Mouse (Mus musculus) mesoderm, embryonic 11.5 days (tissue): Measurements from ENCODE around the gene Adamts10.
A peak's percentile ranks its signal among the peaks of the same experiment; 100 is the strongest.

ENCODE experiments used
- DNase-seq: peaks from one replicate; pipeline ENCODE4 v3.0.0-alpha.2; 2012; ENCODE audit warnings: low read depth, low spot score

The Adamts10 gene

DNA sequence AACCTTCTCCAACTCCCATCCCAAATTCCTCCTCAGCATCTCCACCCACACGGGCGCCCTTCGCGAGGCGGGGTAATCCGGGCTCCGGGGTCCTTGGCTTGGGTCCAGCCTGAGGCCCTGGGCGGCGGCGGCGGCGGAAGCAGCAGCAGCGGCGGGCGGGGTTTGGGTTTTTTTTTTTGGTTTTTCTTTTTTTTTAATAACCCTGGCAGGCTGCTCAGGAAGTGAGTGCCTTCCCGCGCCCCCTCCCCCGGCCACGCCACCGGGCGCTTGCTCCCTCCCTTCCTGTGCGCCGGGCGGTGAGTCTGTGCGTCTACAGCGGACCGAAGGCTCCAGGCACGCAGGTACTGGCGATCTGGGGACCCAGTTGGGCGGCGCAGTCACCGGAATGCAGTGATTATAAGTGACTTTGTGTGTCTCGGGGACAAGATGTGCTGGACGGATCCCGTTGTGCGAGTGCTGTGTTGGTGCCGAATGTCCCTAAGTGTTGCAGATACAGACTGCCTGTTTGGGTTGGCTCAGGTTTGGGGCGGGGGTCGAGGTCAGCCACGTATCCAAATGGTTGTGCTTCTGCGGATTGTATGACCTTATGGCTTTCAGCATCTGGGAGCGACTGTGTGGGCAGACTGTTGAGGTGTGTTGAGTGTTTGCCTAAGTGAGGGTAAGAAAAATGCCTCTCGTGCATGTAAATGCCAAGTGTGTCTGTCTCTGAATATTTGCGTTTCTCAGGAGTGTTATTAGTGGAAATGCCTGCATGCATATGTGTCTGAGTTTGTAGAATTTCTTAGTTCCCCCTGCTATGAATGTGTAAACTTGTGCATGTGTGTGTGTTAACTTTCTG is at the start of gene Adamts10:
TSS of gene Adamts10 (plus strand) at position 287 of the 838 bp plus-strand sequence.
- peak; percentile 81 for DNase-seq

DNA sequence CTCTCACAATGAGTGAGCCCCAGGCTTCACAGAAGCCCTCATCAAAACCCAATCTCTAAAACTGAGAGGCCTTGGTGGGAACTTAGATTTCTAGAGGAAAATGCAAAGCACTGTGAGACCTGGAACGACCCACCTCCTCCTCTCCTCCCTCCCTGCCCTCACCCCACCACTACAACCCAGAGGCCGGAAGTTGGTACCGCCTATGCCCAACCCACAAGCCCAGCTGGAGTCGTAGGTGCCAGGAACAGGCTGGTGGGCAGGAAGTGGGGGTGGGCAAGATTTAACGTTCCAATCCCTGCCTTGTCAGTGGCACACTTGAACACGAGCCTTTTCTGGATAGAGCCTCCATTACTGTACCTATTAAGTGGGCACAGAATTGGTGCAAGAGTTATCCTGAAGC is 40.0 kb upstream of the Adamts10 start:
- no peak for DNase-seq

DNA sequence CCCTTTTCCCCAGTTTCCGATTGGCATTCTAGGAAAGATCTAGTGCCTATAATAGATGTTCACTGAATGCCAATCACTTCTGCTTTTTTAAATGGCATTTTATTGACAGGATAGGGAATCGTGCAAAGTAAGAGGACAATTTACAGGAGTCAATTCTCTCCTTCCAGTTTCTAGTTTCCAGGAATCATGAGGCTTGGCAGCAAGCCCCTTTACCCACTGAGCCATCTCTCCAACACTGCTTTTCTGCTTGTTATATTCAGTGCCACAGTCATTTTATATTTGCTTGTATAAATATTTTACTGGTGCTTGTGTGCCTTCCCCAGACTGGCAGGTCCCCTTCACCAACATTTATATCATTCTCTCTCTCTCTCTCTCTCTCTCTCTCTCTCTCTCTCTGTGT is 36.8 kb upstream of the Adamts10 start:
- DNase-seq: no peak

DNA sequence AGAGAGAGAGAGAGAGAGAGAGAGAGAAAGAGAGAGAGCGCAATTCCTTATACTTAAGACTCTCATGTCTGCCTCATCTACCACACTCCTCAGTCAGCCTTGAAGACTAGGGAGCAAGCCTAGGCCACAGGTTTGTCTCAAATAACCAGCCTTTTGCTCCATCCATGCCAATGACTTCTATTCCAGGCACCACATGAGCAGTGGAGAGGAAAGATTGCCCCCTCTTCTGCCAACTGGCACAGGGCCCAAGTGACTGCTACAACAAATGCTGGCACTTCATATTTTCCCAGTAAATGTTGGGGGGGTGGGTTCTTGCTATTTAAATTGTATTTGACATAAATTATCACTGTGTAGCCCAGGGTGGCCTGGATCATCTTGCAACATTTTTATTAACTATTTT is 36.4 kb upstream of the Adamts10 start:
- no peak for DNase-seq

DNA sequence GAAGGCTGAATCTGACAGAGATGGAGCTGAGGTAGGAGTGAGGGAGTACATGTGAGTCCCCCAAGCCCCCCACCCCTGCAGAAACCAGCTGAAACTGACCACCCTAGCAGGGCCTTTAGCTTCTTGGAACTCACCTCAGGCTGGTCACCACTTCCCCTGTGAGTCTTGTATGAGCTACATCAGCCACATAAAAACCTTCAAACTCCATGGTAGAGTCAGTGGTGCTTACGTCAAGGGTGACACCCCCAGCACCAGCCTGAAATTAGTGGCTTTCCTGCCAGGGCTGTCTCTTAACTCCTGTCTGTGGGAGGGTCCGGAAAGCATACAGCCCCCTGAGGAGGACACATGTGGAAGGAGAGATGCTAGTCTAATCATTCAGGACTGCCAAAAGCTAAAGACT is 32.6 kb upstream of the Adamts10 start:
- no peak for DNase-seq

DNA sequence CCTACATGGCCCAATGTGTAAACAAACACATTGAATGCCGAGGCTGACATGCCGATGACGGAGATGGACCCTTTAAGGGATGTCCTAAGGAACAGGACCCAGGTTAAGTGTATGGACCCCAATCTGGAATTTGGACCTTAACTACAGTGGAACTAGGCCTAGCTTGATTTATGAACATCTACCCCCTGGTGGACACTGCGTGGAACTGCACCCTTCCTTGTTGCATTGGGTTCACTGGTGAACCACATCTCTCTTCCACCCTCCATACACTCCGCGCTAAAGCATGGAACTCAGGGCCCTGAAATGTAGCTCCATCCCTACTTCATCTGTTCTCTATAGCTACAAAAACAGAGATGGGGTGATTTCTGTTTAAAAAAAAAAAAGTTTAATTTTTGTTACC is 30.9 kb upstream of the Adamts10 start:
- DNase-seq: peak; percentile 32

DNA sequence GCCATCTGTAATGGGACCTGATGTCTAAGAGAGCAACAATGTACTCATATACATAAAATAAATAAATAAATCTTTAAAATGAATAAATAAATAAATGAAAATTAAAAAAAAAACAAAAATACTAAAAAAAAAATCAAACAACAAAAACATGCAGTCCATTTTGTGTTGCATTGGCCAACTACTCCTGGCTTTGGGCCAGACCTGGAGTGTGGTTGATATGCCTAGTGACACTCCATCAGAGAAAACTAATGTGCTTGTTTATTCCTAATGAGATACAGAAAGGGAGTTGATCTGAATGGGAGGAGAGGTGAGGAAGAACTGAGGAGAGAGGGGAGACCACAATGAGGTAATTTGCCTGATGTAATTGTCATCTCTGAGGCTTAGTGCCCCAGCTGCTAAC is 29.4 kb upstream of the Adamts10 start:
- no peak for DNase-seq

DNA sequence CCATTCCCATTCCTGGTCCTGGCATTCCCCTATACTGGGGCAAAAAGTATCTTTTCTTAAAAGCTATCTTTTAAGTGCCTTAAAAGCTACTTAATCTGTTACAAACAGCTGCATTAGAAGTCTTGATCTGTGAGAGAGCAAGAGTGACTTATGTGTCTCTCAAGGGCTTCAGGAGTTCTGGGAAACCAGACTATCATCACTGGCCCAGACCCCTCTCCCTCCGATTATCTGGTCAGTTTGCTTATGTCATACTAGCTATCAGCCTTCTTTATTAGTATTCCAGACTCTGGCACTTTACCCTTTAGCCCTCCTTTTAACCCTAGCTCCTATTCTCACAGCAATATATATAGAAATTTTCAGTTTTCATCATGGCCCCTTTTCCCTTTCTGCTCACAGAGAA is 25.1 kb upstream of the Adamts10 start:
- no peak for DNase-seq

DNA sequence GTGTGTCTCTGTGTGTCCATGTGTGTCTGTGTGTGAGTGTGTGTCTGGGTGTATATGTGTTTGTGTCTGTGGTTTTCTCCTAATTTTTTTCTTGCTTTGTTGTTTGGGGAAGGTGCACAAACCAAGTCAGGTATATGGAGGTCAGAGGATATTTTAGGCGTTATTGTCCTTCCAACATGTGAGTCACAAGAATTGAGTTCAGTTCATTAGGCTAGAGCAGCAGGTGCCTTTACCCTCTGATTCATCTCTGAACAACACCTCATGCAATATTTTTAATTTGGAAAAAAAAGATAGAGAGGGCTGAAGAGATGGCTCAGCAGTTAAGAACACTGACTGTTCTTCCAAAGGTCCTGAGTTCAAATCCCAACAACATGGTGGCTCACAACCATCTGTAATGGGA is 15.6 kb upstream of the Adamts10 start:
- no peak for DNase-seq

DNA sequence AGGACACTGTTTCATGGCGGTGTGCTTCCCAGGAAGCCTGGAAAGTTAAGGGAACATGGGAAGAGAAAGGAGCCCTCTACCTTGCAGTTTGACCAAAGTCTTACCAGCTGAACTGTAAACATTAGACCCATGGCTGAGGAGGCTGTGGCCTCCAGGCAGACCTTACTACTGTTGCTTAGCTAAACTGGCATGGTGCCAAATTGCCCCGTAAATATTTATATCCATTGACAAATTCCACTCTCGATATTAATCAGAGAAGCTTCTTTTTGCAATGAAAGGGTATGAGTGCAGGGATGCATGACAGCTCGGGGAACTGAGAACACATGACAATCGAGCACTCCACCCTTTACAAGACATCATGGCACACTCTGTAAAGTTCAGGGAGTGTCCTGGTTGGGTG is 13.8 kb upstream of the Adamts10 start:
- DNase-seq: no peak

DNA sequence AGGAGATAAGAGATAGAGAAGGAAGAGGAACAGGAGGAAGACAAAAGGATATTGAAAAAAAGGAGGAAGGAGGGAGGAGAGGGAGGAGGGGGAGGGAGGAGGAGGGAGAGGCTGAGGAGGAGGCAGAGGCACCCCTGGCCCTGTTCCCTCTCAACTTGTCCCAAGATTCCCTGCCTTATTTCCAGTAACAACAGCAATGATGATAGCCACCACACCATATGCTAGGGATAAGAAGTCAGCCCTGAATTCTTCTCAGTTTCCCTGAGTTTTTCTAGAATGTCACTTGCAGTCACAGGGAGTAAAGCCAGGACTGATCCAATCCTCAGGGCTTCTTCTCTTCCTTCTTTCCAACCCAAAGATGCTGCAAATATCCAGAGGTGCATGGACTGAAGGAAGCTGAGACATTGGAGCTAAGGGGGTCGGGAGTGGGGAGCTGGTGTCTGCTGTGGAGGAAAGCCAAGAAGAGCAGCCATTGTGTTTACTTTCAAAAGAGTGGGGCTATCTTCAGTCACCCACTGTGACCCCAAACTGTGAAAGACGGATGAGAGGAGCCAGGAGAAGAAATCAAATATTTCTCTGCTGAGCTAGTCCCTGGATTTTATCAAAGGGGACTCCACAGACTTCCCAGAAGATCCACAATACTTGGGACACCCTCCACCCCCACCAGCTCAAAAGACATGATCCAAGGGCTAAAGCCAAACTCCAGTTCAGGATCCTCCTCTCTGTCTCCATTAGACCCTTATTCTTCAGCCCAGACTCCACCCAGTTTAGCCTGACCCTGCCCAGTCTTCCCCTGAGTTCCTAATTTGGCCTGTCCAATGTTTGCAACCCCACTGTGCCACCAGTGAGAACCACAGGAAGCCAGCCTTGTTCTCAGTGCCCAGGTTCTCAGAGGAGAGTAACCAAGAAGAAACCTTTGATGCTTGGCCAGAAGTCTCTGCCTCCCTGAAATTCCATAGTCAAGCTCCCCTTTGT is 11.3 kb upstream of the Adamts10 start:
- DNase-seq: no peak

DNA sequence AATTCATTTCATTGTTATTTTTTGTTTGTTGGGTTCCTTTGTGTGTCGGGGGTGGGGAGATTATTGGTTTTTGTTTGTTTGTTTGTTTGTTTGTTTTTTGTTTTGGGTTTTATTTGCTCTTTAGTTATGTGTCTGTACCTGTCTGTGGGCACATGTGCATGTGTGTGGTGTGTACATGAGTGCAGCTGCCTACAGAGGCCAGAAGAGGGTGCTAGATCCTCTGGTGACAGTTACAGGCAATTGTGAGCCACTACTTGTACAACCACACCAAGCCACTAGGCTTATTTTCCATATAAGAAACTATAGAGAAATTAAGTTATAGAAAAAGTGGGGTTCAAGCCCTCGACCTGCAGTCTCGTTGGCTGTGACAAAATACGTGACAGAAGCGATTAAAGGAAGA is 10.1 kb upstream of the Adamts10 start:
- no peak for DNase-seq

DNA sequence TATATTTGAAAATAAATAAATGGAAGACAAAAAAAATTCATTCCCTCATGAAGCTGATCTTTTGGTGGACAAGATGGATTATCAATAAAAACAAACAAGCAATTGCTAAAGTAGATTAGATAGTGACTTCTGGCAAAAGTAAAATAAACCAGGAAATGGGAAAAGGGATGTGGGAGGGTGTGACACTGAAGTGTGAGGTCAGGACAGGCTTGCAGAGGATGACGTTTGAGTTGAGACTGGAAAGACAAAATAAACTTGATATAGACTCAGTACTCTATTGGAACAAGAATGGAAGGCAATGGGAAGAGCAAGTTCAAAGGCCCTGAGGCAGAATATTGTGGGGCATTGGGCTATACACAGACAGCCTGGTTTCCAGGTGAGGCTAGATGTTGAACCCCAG is 3.6 kb upstream of the Adamts10 start:
- DNase-seq: no peak

DNA sequence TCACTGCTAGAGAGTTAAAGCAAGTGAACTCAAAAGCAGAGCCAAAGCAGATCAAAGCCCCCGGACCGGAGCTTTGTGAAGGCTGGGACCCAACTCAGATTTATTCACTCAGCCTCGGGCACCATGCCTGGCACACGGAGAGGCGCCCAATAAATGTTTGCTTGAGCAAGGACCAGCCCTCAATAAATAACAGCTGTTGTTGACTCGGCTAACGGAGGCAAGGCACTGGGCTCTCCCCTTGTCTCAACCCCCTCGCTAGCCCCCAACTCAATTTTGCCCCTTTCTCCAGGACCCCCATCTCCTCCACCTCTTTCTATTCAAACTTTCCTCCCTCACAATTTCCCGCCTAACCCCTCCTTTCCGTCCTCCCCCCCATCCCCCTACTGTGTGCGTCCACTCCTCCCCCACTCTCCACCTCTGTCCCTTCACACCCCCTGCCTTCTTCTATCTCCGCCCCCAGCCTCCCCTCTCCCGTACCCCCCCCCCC is 530 bp upstream of the Adamts10 start:
- no peak for DNase-seq

DNA sequence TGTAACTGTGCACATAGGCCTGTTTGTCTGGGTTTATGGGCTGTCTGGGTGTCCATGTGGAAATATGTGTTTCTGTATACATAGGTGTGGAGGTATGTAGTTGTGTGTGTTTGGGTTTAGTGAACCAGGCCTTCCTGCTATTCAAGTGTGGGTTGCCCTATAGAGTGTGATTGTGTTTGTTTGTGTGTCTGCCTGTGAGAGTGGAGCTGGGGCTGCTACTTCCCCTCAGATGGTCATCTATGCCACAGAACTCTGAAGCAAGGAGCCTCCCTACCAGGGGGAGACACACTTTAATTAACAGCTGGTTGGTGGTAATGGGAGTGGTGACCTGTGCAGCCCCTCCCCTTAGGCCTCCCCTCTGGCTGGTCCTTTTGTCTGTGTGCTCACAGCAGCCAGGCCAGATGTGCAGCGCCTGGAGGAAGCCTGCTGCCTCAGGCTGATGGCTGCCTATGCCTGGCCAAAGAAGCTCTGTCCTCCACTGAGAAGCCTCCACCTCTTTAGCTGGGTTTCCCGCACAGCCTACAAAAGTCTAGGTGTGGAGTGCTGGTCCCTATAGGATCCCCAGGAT is 886 bp downstream of the Adamts10 start:
- peak; percentile 36 for DNase-seq

DNA sequence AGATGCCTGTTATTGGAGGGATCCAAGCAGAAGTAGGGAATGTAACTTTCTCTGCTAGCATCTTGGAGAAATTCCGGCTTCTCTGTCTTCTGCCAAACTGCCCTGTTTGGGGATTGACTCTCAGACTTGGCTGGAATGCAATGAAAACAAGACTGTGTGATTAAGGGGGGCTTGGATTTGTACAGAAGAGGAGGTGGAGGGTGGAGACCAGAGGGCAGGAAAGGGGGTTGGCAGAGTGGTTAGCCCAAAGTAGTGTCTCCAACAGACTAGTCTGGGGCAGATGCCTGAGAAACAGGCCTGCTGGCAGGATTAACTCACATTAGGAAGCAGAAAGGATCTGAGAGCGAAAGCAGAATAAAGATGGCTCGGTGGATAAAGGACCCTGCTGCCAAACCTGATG is 2.5 kb downstream of the Adamts10 start:
- DNase-seq: no peak

DNA sequence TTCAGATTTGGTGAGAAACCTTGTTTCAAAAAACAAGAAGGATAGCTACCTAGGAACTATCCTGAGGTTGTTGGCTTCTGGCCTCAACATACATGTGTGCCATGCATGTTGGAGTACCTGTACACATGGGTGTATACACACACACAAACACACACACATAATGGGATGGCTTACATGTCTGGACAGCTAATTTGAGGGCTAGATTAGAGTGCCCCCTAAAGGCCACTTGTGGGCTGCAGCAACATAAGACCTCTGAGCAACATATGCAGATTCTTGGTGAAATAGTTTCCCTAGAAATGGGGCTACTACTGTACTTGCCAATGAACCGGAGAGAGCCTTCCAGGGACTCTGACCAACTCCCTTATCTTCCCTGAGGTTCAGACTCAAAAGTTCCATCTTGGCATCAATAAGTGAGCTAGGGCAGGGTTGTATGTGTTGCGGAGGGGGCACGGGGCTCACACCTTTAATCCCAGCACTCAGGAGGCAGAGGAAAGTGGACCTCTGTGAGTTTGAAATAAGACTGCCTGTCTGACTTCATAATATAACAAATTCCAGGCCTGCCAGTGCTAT is 15.2 kb downstream of the Adamts10 start:
- DNase-seq: peak; percentile 50

DNA sequence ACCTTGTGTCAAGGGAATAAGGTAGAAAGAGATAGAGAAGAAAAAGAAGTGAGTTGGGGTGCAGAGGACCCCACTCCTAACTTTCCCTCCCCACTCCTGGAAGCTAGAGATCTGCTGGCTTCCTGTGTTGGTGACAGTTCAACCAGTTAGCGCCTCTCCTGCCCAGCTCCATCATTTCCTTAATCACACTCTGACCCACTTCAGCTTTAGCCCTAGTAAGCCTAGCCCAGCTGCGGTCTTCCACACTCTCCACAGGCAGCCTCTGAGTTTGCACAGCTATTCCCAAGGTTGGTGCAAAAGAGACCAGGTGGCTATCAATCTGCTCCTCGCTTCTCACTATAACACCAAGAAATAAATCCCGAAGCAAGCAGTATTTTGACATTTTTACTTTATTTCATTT is 15.9 kb downstream of the Adamts10 start:
- no peak for DNase-seq

DNA sequence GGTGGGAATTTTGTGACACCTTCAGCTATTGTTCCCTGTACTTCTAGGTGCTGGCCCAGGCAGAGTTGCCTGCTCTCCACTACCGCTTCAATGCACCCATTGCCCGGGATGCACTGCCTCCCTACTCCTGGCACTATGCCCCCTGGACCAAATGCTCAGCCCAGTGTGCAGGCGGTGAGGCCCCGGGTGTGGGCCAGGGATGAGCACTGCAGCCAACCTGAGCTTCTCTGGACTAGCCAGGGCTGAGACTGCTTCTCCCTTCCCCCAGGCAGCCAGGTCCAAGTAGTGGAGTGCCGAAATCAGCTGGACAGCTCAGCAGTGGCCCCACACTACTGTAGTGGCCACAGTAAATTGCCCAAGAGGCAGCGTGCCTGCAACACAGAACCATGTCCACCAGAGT is 25.2 kb downstream of the Adamts10 start:
- DNase-seq: no peak

DNA sequence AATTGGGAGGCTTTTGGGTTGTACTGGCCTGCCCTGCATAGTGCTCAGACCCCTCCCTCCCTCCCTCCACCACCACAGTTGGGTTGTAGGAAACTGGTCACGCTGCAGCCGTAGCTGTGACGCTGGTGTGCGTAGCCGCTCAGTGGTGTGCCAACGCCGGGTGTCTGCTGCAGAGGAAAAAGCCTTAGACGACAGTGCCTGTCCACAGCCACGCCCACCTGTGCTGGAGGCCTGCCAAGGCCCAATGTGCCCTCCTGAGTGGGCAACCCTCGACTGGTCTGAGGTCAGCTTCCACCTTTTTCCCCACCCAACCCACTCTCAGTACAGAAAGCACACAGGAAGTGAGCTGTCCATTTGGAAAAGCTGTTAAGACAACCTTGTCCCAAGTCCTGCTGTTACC is 26.4 kb downstream of the Adamts10 start:
- no peak for DNase-seq

DNA sequence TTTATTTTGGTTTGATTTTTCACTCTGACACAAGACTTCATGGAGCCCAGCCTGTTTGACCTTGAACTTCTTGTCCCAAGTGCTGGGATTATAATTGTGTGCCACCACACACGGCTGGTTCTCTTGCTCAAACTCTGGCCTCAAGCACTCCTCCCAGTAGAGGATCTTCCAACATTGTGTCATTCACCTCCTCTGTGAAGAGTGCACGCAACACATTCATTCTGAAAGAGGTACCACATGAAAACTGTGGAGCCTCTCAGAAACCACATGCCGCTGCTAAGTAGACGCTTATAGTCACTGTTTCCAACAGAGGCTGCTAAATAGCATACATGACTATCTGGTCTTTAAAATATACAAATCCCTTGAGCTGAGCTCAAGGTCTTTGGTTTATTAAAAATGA is 28.1 kb downstream of the Adamts10 start:
- DNase-seq: no peak

DNA sequence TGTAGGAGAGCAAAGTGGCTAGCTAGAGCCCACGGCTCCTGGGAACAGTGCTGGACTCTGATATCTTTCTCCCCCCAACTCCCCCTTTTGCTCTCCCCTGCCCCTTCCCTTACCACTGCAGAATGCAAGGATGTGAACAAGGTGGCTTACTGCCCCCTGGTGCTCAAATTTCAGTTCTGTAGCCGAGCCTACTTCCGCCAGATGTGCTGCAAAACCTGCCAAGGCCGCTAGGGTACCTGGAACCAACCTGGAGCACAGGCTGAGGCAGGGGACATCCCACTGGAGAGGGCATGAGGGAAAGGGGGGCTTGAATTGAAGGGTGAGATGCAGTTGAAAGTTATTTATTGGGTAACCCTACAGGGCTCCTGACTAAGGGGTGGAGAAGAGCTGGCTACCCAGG is 29.0 kb downstream of the Adamts10 start:
- peak; percentile 71 for DNase-seq
